Mouse (Mus musculus) forelimb bud, embryonic 11.5 days (tissue): ENCODE data around the gene Heatr5a.
A peak's percentile ranks its signal among the peaks of the same experiment; 100 is the strongest.

Experiments used
- DNase-seq: peaks from one replicate; pipeline ENCODE4 v3.0.0-alpha.2; 2012; ENCODE audit warnings: low read depth, low spot score

Heatr5a gene

GRCm38 (mm10) chr12:51847953-51848680, 123.0 kb downstream of the Heatr5a start:
- DNase-seq, result no peak

- no peak for DNase-seq
Observed at GRCm38 (mm10) chr12:51845261-51845660, 125.9 kb downstream of the Heatr5a start.

GRCm38 (mm10) chr12:51844771-51845256, 126.3 kb downstream of the Heatr5a start:
- peak; percentile 91 for DNase-seq

- DNase-seq, result no peak
Observed at GRCm38 (mm10) chr12:51843576-51844520, 127.3 kb downstream of the Heatr5a start.

GRCm38 (mm10) chr12:51842081-51842864, 128.8 kb downstream of the Heatr5a start:
- no peak for DNase-seq

GRCm38 (mm10) chr12:51839856-51840255, 131.3 kb downstream of the Heatr5a start:
- no peak for DNase-seq

- no peak for DNase-seq
Observed at GRCm38 (mm10) chr12:51835219-51835618, 135.9 kb downstream of the Heatr5a start.

- DNase-seq, result no peak
Observed at GRCm38 (mm10) chr12:51831931-51832330, 139.2 kb downstream of the Heatr5a start.

GRCm38 (mm10) chr12:51831296-51831695, 139.8 kb downstream of the Heatr5a start:
- DNase-seq, result no peak

- no peak for DNase-seq
Observed at GRCm38 (mm10) chr12:51830671-51831070, 140.4 kb downstream of the Heatr5a start.

GRCm38 (mm10) chr12:51830077-51830402, 141.1 kb downstream of the Heatr5a start:
- no peak for DNase-seq

GRCm38 (mm10) chr12:51829290-51830076, 141.6 kb downstream of the Heatr5a start, which contains the start of gene Hectd1:
TSS of gene Hectd1 (minus strand) at chr12:51829536.
- peak; percentile 73 for DNase-seq

GRCm38 (mm10) chr12:51828716-51829289, 142.3 kb downstream of the Heatr5a start:
- DNase-seq, result peak; percentile 44

- no peak for DNase-seq
Observed at GRCm38 (mm10) chr12:51827958-51828650, 143.0 kb downstream of the Heatr5a start.
